Mouse (Mus musculus): ENCODE data around the gene Tmem94. TPM values are rescaled to one million over a fixed set of nuclear protein-coding genes. Genes with fewer than 3 reads are reported as not detected.

Tmem94 gene
- total RNA-seq, 2 experiments from 2014 or later, result 103 to 111 TPM

DNA sequence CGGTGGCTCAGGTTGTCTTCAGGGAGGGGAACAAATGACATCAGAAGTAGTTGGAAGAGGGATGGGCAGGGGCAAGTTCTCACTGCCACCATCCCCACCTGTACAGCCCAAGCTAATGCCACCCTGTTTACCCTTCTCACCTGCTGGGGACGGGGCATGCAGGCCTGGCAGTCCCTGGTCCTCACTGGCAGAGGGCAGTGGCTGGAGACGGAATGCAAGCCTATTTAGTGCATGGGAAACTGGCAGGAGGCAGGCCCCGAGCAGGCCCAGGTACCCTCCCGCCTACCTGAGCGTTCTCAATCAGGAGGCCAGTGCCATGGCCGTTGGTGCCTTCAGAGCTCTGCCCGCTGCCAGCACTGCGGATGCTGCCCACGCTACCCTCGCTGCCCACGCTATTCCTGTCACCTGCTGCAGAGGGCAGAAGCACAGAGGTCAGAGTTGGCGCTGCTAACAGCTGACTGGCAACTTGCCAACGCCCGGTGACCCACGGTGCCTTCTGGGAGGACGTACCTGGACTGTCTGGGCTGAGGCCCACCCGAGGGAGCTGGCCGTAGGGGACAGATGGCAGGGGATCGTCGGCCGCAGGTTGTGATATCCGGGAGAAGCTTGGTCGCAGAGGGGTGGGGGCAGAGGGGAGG, 38.0 kb downstream of the Tmem94 start:
- intact Hi-C loops (cut with DNase I), result no loop called here
- no peak for DNase-seq

DNA sequence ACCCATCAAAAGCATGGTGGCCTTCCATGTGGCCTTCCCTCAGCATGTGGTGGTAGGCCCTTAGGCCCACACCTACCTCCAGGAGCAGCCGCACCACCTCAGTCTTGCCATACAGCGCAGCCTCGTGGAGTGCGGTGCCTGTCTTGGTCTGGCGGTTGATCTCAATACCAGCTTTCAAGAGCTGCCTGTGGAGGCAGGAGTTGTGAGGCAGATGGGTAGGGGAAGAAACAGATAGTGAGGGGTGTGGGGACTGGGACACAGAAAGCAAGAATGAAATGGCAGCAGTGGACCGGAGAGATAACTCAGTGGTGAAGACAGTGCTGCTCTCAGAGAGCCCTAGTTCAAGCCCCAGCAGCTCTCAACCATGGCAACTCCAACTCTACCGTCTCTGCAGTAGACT, 39.8 kb downstream of the Tmem94 start:
- intact Hi-C loops (cut with DNase I), result no loop called here

DNA sequence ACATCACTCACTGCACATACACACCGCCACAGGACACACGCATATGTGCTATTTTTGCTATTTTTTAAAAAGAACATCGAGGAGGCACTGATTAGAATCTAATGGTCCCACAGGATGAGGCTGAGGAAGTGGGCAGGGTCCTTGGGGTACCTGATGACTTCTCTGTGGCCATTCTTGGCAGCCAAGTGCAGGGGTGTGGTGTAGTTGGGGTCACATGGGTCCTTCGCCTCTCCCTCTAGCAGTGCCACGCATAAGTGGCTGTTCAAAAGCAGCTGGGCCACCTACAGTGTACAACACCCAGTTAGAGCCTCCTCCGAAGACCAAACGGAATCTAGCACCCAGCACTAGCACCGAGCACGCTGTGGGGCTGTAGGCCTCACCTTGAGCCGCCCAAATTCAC, 40.9 kb downstream of the Tmem94 start:
- DNase-seq, result no peak
- intact Hi-C loops (cut with DNase I), result no loop called here

More for the DNA sequence above, 39.8 kb downstream of the Tmem94 start:
- DNase-seq, result no peak

DNA sequence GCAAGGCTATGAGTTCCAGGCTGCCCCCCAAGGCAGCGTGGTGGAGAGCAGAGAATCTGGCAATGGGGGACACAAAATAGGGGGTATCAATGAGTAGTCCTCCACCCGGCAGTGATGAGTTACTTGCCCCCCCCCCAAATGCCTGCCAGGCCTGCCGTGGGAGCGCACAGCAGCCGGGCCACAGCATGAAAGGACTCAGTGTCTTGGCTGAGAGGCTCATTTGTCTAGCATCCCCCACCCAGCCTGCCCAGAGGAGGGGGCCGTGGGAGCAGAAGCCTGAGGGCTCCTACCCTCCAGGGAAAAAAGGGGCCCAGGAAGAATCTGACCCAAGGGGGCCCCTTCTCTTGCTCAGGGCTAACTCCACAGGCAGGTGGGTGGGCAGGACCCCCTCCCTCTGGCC, 42.1 kb downstream of the Tmem94 start:
- DNase-seq, result no peak
- intact Hi-C loops (cut with DNase I), result no loop called here

DNA sequence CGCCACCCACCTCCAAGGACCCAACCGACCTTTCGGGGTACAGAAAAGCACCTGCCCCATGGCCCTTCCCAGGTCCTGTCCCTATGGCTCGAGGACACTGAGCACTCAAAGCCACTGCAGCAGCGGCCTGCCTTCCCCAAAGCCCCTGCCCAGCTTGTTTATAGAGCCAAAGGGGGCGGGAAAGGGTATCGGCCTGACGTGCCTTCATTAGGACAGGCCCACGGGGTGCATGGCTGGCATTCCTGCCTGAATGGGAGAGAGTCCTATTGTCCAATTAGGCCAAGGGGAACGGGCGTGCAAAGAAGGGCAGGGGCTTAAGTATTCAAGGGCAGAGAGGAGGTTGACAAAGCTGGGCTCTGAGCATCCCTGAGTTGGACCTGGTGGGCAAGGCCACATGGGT, 42.7 kb downstream of the Tmem94 start:
- intact Hi-C loops (cut with DNase I), result no loop called here
- no peak for DNase-seq

DNA sequence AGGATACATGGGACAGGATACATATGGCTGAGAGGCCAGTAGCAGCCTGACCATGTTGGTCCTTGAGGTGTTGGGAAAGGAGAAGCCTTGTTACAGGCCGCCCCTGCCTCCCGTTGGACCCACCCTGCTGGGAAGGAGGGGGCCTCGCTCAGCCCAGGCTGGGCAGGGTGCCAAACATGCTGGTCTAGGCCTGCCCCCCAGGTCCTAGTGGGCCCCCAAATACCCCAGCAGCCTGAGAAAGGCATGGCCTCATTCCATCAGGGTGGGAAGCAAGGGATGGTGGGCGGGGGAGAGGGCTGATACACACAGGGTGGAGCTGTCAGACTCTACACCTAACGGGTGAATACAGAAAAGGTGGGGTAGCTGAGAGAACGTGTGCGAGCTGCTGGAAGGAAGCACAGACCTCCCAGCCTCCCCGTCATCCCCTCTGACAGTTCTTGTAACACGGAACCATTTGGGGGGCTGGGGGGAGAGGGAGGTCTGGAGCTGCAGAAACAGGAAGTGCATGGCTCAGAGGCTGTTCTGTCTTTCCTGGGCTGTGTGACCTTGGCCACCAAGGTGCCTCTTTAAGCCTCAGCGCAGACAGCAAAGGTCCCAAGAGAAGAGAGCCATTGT, 43.6 kb downstream of the Tmem94 start:
- intact Hi-C loops (cut with DNase I), result no loop called here
- DNase-seq, result peak; percentile 69 to 75

DNA sequence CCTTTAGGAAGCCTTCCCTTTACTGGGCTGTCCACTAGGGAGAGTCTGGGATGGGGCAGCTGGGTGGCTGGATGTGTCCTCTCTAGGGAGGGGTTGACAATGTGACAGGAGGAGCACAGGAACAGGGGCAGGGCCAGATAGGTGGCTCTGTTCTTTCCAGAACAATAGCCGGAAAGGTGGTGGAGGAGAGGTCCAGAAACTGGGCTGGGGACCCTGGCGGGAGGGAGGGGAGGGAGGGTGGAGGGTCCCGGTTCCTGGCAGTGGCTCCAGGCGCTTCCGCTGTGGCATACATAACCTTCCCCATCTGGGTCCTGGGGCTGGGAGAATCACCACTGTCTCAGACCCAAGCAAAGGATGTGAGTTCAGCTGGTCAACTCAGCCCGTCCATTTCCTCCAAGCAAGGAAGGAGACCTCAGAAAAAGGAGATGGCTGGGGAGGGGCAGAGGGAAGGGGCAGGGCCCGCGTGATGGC, 44.1 kb downstream of the Tmem94 start:
- intact Hi-C loops (cut with DNase I), result no loop called here

DNA sequence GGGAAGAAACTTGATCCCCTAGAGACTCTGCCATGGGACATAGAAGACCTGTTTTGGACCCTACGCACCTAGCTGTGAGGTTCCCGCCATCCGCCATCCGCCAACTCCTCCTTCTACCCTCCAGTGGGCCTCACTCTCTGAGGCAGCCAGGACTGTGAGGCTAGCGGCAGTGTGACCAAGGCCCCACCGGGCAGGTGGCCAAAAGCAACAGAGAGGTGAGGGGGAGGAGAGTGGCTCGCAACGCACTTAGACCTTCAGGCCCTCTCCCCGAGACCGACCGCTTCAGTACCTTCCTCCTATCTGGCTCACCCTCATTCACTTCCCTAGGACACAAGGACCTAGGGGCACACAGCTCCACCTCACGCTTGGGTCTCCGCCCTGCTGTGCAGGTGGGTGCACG, 45.1 kb downstream of the Tmem94 start:
- DNase-seq, result peak; percentile 71 to 75

More for the DNA sequence above, 44.1 kb downstream of the Tmem94 start:
- DNase-seq, result peak; percentile 55 to 70

DNA sequence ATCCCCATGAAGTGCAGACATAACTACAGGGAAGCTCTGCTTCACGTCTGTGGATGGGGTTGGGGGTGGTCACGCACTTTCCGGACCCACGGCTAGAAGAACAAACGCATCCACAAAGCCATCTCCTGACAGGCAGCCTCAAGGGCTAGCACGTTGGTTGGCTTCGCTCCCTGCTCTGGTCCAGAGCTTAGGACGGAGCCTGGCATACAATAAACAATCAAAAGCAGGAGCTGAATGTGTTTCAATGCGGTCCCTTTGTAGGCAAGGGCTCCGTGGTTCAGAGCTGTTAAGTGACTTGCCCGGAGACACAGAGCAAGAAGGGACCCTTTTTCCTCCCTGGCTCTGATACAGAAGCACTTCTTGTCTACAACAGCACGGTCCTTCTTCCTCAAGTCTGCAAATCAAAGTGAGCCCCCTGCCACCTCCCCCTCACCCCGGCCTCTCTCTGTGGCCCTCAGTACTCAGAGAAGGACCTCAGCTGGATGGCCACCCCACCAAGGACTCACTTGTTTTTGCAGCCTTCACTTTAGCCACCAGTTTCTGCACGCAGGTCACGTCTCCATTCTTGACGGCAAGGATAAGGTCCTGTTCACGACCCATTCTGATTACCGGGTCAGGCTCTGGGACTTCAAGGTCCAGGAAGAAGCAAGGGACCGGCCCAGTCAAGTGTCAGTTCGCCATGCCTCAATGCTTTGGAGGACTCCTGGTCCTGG, 46.3 kb downstream of the Tmem94 start:
- intact Hi-C loops (cut with DNase I), result loop anchor here (2.0 to 5.0 kb wide), 2 partner anchors 35 to 164 kb away; no protein-coding TSS in a partner anchor

More for the DNA sequence above, 45.1 kb downstream of the Tmem94 start:
- intact Hi-C loops (cut with DNase I), result loop anchor here (5.0 kb wide), 1 partner anchor 163 kb away; no protein-coding TSS in a partner anchor

DNA sequence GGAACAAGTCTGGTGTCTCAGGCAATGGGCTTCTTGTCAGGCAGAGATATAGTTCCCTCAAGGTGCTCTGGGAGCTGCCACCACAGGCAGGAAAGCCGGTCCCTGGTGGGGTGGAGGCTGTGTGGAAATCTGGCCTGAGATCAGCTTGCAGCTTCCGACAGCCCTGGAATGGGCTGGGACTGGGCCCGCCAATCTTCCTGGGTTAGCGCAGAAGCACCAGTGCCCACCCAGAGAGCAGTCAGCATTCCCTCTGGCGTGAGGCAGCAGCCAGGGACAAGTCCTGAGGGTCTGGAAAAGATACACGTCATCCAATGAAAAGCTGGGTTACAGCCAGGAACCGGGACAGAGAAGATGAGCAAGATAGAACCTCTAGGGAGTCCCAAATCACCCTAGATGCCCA, 46.9 kb downstream of the Tmem94 start:
- intact Hi-C loops (cut with DNase I), result loop anchor here (2.0 to 5.0 kb wide), 2 partner anchors 35 to 165 kb away; no protein-coding TSS in a partner anchor
- peak; percentile 56 to 64 for DNase-seq

More for the DNA sequence above, 46.3 kb downstream of the Tmem94 start:
- DNase-seq, result no peak

DNA sequence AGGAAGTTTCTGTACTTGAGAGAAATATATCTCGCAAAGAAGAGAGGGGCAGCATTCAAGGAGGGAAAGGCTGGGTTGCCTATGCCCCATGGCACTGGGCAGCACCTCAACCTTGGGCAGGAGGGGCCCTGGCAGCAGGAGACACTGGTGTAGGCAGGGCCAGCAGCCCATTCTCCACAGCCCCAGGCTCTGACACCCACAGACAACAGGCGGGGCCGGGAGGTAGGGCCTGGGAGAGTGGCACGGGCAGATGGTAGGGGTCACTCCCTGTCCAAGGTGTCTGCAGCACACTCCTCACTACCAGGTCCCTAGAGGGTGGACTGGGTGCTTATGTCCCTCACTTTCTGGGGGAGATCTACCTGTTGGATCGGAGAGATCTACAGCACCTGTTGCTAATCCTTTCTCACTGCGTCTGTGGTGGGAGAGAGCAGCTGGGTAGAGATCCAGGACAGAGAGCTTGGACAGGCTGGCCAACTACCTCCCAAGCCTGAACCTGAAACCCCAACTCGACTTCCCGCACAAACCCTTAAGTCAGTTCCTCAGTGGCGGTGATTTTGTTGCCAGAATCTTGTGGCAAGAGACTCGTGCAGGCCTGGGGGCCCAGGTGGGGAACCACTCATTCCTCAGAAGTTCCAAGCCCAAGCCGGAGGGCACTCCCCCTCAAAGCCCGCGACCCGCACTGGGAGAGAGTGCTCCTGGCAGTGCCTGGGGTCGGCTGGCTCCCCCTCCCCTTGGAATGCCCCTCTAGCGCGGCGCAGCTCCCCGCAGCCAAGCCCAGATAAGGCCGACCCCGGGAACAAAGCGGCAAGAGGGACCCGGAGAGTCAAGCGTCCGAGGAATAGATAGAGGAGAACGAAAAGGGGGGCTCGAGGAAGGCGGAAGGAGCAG, 47.5 kb downstream of the Tmem94 start:
- DNase-seq, result no peak
- intact Hi-C loops (cut with DNase I), result loop anchor here (2.0 to 5.0 kb wide), 2 partner anchors 36 to 165 kb away; no protein-coding TSS in a partner anchor

DNA sequence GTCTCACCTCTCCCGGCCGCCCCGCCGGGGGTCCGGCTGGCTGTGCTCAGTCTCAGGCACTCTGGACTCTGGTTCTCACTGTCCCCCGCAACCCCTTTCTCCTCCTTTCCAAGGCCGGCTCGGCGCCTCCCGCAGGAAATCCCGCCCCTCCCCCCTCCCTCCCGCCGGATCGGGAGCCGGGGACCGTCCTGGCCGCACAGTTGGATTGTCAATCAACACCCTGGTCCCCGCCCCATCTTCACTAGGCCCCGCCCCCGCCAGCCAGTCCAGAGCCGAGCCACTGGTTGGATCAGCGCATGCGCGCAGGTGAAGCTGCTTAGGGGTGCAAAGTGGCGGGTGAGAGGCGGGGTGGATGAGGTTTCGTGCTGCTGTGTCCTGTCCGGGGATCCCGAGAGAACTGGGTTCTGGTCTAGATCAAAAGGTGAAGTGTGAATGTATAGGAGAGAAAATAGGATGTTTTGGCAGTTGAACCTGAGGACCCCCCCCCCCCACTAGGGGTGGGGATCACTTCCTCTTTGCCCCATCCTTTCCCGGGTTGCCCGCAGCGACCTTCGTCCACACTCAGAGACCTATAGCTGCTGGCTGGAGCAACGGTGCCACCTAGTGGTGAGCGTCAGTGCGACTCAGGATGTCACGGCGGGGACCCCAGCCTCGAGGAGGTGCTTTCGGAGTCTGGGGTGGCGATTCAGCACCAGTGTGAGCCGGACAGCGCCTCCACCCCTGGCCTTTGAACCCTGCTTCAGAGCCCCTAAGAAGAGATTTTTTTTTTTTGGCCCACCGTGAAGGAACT, 48.5 kb downstream of the Tmem94 start, which contains the start of gene Caskin2:
Caskin2 (minus strand) TSS at position 133 of the 790 bp plus-strand sequence.
- DNase-seq, result peak; percentile 97
- intact Hi-C loops (cut with DNase I), result loop anchor here (1.0 to 5.0 kb wide), 4 partner anchors 37 to 166 kb away; partner anchors contain the start of gene Myo15b

DNA sequence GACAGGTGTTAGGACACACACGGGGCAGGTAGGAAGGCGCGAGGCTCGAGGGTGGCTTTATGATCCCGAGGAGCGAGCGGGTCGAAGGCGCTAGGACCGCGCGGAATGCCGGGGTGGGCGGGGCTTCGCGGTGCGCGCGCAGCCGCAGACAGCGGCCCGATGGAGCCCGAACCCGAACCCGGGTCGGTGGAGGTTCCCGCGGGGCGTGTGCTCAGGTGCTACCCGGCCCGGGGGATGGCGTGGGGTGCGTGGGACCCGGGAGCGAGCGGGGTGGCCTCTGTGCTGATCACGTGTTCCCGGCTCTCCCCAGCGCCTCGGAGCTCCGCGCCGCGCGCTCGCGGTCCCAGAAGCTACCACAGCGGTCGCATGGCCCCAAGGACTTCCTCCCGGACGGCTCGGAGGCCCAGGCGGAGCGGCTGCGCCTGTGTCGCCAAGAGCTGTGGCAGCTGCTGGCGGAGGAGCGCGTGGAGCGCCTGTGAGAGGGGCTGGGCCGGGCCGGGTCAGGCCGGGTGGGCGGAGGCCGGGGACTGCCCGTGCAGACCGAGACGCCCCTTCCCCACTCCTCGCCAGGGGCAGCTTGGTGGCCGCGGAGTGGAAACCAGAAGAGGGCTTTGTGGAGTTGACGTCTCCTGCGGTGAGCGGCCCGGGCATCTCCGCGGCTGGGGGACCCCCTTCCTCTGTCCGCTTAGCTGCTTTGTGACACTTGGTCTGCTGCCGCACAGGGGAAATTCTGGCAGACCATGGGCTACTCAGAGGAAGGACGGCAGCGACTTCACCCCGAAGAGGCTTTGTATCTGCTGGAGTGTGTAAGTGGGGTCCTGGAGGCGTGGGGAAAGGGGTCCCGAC, 49.6 kb downstream of the Tmem94 start, which contains the start of gene Tsen54:
Tsen54 (plus strand) TSS at position 120 of the 846 bp plus-strand sequence.
- intact Hi-C loops (cut with DNase I), result loop anchor here (1.0 to 5.0 kb wide), 3 partner anchors 44 to 168 kb away; partner anchors contain the start of gene Myo15b

DNA sequence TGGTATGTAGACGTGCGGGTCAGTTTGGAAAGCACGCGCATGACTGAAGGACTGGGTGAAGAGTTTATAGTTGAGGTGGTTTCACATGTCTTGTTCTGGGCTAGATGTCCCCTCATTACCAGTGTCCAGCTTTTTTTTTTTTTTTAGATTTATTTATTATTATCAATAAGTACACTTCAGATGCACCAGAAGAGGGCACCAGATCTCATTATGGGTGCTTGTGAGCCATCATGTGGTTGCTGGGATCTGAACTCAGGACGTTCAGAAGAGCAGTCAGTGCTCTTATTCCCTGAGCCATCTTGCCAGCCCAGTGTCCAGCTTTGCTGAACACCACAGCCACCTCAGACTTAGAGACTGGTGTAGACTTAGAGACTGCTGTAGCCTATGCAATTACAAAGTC, 52.1 kb downstream of the Tmem94 start:
- DNase-seq, result no peak
- intact Hi-C loops (cut with DNase I), result no loop called here

More for the DNA sequence above, 49.6 kb downstream of the Tmem94 start, which contains the start of gene Tsen54:
- DNase-seq, result peak; percentile 93

DNA sequence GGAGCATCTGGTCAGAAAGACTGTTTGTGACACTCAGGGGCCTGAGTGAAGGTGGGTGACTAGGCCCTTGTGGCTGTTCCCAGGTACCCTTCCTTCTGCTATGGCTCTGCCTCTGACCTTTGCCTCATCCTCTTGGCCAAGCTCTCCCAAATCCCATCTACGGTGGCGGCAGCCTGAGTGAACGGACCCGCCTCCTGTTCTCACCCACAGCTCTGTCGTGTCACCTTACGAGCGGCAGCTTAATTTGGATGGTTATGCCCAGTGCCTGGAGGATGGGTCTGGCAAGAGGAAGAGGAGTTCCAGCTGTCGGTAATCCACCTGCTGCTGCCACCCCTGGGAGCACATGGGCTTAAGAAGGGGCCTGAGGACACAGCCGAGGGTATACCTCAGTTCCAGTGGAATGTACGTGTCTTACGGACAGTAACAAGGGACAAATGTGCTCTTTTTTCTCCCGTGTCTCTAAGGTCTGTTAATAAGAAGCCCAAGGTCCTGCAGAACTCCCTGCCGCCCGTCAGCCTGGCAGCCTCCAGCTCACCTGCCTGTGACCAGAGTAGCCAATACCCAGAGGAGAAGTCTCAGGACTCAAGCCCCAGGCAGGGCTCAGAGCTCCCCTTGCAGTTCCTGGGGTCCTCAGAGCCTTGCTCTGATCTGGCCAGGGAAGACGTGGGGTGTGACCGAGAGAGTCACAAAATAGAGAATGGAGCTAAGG, 54.8 kb downstream of the Tmem94 start:
- intact Hi-C loops (cut with DNase I), result loop anchor here (5.0 kb wide), 1 partner anchor 328 kb away; the partner anchor contains the start of gene Nt5c
- no peak for DNase-seq

DNA sequence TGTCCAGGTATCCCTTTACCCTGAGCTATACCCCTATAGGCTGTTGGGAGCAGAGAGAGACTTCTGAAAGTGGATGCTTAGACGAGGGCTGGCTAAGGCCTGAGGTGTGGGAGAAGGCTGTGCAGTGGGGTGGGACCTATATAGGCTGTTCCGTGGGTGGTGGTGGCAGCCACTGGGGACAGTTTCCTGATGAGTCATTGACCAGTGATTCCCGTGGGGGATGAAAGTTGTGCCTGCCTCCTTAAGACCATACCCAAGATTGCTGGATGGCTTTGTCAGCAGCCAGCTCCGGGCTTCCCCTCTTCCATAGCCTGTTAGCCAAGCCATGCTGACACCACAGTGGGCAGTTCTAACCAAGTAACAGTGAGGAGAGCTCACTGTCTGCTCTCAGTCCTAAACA, 55.8 kb downstream of the Tmem94 start:
- DNase-seq, result no peak
- intact Hi-C loops (cut with DNase I), result loop anchor here (5.0 kb wide), 1 partner anchor 329 kb away; the partner anchor contains the start of gene Nt5c

Measured in heart, postnatal 14 days (tissue).